Mouse (Mus musculus): ENCODE results near the gene Rnf144a. TPM values are rescaled to one million over a fixed set of nuclear protein-coding genes. Genes with fewer than 3 reads are reported as not detected.

Gene Rnf144a
- polyA plus RNA-seq, 1 experiment from 2014 or later, result 36.8 TPM

- H3K27ac ChIP-seq (ENCODE audit: low read depth, low read length), result no peak overlapping the region
- no peak overlapping the region for H3K4me3 ChIP-seq (ENCODE audit: low read depth, low read length)
- no peaks in the 10 kb centered on the region for H3K9me3 ChIP-seq (ENCODE audit: control insufficient read depth, low read length)
- H3K36me3 ChIP-seq (ENCODE audit: control insufficient read depth, insufficient read depth, low read length), result no peaks in the 10 kb centered on the region; the same call in 1 of the 2 replicates
- H3K4me1 ChIP-seq (replicated peaks; ENCODE audit: control insufficient read depth, insufficient read depth, low read length), result no peaks in the 10 kb centered on the region
- ATAC-seq (replicated peaks; ENCODE audit: low FRiP score) (no peak), DNase-seq (ENCODE audit: low spot score) (no peak)
- H3K4me2 ChIP-seq (ENCODE audit: low read depth, low read length, severe bottlenecking), result no peak overlapping the region
- 85% methylated on average over 10 of the region's 10 CpGs for WGBS
- no peaks in the 10 kb centered on the region for H3K27me3 ChIP-seq (ENCODE audit: control insufficient read depth, insufficient read depth, low read length)
- H3K9ac ChIP-seq (ENCODE audit: low read length), result no peak overlapping the region
These were observed 13.2 kb downstream of the Rnf144a start for GRCm38 (mm10) chr12:26401696-26402470.

GRCm38 (mm10) chr12:26401254-26401653 lies 13.8 kb downstream of the Rnf144a start:
- H3K4me1 ChIP-seq (replicated peaks; ENCODE audit: control insufficient read depth, insufficient read depth, low read length), result no peaks in the 10 kb centered on the region
- no peak overlapping the region for H3K9ac ChIP-seq (ENCODE audit: low read length)
- H3K4me3 ChIP-seq (ENCODE audit: low read depth, low read length), result no peak overlapping the region
- no peaks in the 10 kb centered on the region for H3K27me3 ChIP-seq (ENCODE audit: control insufficient read depth, insufficient read depth, low read length)
- DNase-seq (ENCODE audit: low spot score), result no peak
- H3K27ac ChIP-seq (ENCODE audit: low read depth, low read length), result no peak overlapping the region
- ATAC-seq (replicated peaks; ENCODE audit: low FRiP score), result no peak
- H3K4me2 ChIP-seq (ENCODE audit: low read depth, low read length, severe bottlenecking), result no peak overlapping the region
- 90% methylated on average over 1 of the region's 1 CpGs for WGBS
- H3K9me3 ChIP-seq (ENCODE audit: control insufficient read depth, low read length), result no peaks in the 10 kb centered on the region
- H3K36me3 ChIP-seq (ENCODE audit: control insufficient read depth, insufficient read depth, low read length), result no peaks in the 10 kb centered on the region; the same call in 1 of the 2 replicates

GRCm38 (mm10) chr12:26400762-26401161 lies 14.3 kb downstream of the Rnf144a start:
- no peaks in the 10 kb centered on the region for H3K9me3 ChIP-seq (ENCODE audit: control insufficient read depth, low read length)
- H3K9ac ChIP-seq (ENCODE audit: low read length), result no peak overlapping the region
- WGBS, result 96% methylated on average over 1 of the region's 1 CpGs
- ATAC-seq (replicated peaks; ENCODE audit: low FRiP score) (no peak), DNase-seq (ENCODE audit: low spot score) (no peak)
- no peak overlapping the region for H3K4me2 ChIP-seq (ENCODE audit: low read depth, low read length, severe bottlenecking)
- no peak overlapping the region for H3K27ac ChIP-seq (ENCODE audit: low read depth, low read length)
- H3K36me3 ChIP-seq (ENCODE audit: control insufficient read depth, insufficient read depth, low read length), result no peaks in the 10 kb centered on the region; the same call in 1 of the 2 replicates
- no peaks in the 10 kb centered on the region for H3K4me1 ChIP-seq (replicated peaks; ENCODE audit: control insufficient read depth, insufficient read depth, low read length)
- H3K27me3 ChIP-seq (ENCODE audit: control insufficient read depth, insufficient read depth, low read length), result no peaks in the 10 kb centered on the region
- H3K4me3 ChIP-seq (ENCODE audit: low read depth, low read length), result no peak overlapping the region

GRCm38 (mm10) chr12:26399391-26399790 lies 15.7 kb downstream of the Rnf144a start:
- Histone ChIP-seq H3K4me3 (ENCODE audit: low read depth, low read length) (no peak overlapping the region), H3K27me3 (ENCODE audit: control insufficient read depth, insufficient read depth, low read length) (no peaks in the 10 kb centered on the region), H3K9me3 (ENCODE audit: control insufficient read depth, low read length) (no peaks in the 10 kb centered on the region), H3K4me1 (replicated peaks; ENCODE audit: control insufficient read depth, insufficient read depth, low read length) (no peaks in the 10 kb centered on the region; the same call in 1 of the 2 replicates), H3K36me3 (ENCODE audit: control insufficient read depth, insufficient read depth, low read length) (no peaks in the 10 kb centered on the region; the same call in 1 of the 2 replicates), H3K4me2 (ENCODE audit: low read depth, low read length, severe bottlenecking) (no peak overlapping the region), H3K27ac (ENCODE audit: low read depth, low read length) (no peak overlapping the region), H3K9ac (ENCODE audit: low read length) (no peak overlapping the region)
- DNase-seq (ENCODE audit: low spot score) (no peak), ATAC-seq (replicated peaks; ENCODE audit: low FRiP score) (no peak)
- 88% methylated on average over 6 of the region's 6 CpGs for WGBS

GRCm38 (mm10) chr12:26398597-26398996 lies 16.5 kb downstream of the Rnf144a start:
- Histone ChIP-seq H3K9ac (ENCODE audit: low read length) (no peak overlapping the region), H3K4me2 (ENCODE audit: low read depth, low read length, severe bottlenecking) (no peak overlapping the region), H3K4me3 (ENCODE audit: low read depth, low read length) (no peak overlapping the region), H3K36me3 (ENCODE audit: control insufficient read depth, insufficient read depth, low read length) (no peaks in the 10 kb centered on the region; the same call in 1 of the 2 replicates), H3K27me3 (ENCODE audit: control insufficient read depth, insufficient read depth, low read length) (no peaks in the 10 kb centered on the region), H3K9me3 (ENCODE audit: control insufficient read depth, low read length) (no peaks in the 10 kb centered on the region), H3K27ac (ENCODE audit: low read depth, low read length) (no peak overlapping the region), H3K4me1 (replicated peaks; ENCODE audit: control insufficient read depth, insufficient read depth, low read length) (no peaks in the 10 kb centered on the region; the same call in 1 of the 2 replicates)
- DNase-seq (ENCODE audit: low spot score), result no peak
- ATAC-seq (replicated peaks; ENCODE audit: low FRiP score), result no peak
- 70% methylated on average over 2 of the region's 2 CpGs for WGBS

GRCm38 (mm10) chr12:26394485-26395470 lies 20.3 kb downstream of the Rnf144a start:
- 52% methylated on average over 13 of the region's 13 CpGs for WGBS
- H3K36me3 ChIP-seq (ENCODE audit: control insufficient read depth, insufficient read depth, low read length), result no peaks in the 10 kb centered on the region
- H3K27me3 ChIP-seq (ENCODE audit: control insufficient read depth, insufficient read depth, low read length), result no peaks in the 10 kb centered on the region
- no peak overlapping the region for H3K9ac ChIP-seq (ENCODE audit: low read length)
- H3K9me3 ChIP-seq (ENCODE audit: control insufficient read depth, low read length), result no peaks in the 10 kb centered on the region
- 0 out of 2 replicates have a peak overlapping the region, but pooled peaks have one; percentile 12 for H3K4me2 ChIP-seq (ENCODE audit: low read depth, low read length, severe bottlenecking)
- DNase-seq (ENCODE audit: low spot score) (peak; percentile 53), ATAC-seq (replicated peaks; ENCODE audit: low FRiP score) (peak; percentile 74)
- no peak overlapping the region for H3K4me3 ChIP-seq (ENCODE audit: low read depth, low read length)
- H3K4me1 ChIP-seq (replicated peaks; ENCODE audit: control insufficient read depth, insufficient read depth, low read length), result no peaks in the 10 kb centered on the region; the same call in 1 of the 2 replicates
- H3K27ac ChIP-seq (ENCODE audit: low read depth, low read length), result peak overlapping the region; percentile 42; the same call in 1 of the 2 replicates

GRCm38 (mm10) chr12:26393291-26393690 lies 21.8 kb downstream of the Rnf144a start:
- H3K27ac ChIP-seq (ENCODE audit: low read depth, low read length), result no peak overlapping the region
- H3K36me3 ChIP-seq (ENCODE audit: control insufficient read depth, insufficient read depth, low read length), result no peaks in the 10 kb centered on the region
- no peak overlapping the region for H3K9ac ChIP-seq (ENCODE audit: low read length)
- no peak overlapping the region for H3K4me3 ChIP-seq (ENCODE audit: low read depth, low read length)
- no peak overlapping the region for H3K4me2 ChIP-seq (ENCODE audit: low read depth, low read length, severe bottlenecking)
- WGBS, result 89% methylated on average over 5 of the region's 5 CpGs
- ATAC-seq (replicated peaks; ENCODE audit: low FRiP score) (no peak), DNase-seq (ENCODE audit: low spot score) (no peak)
- H3K27me3 ChIP-seq (ENCODE audit: control insufficient read depth, insufficient read depth, low read length), result no peaks in the 10 kb centered on the region
- no peaks in the 10 kb centered on the region; the same call in 1 of the 2 replicates for H3K4me1 ChIP-seq (replicated peaks; ENCODE audit: control insufficient read depth, insufficient read depth, low read length)
- no peaks in the 10 kb centered on the region for H3K9me3 ChIP-seq (ENCODE audit: control insufficient read depth, low read length)

GRCm38 (mm10) chr12:26391162-26391561 lies 23.9 kb downstream of the Rnf144a start:
- H3K4me2 ChIP-seq (ENCODE audit: low read depth, low read length, severe bottlenecking), result no peak overlapping the region
- H3K4me1 ChIP-seq (replicated peaks; ENCODE audit: control insufficient read depth, insufficient read depth, low read length), result no peaks in the 10 kb centered on the region; the same call in 1 of the 2 replicates
- 95% methylated on average over 1 of the region's 1 CpGs for WGBS
- H3K9me3 ChIP-seq (ENCODE audit: control insufficient read depth, low read length), result no peaks in the 10 kb centered on the region
- DNase-seq (ENCODE audit: low spot score), result no peak
- no peak for ATAC-seq (replicated peaks; ENCODE audit: low FRiP score)
- H3K27me3 ChIP-seq (ENCODE audit: control insufficient read depth, insufficient read depth, low read length), result no peaks in the 10 kb centered on the region
- H3K36me3 ChIP-seq (ENCODE audit: control insufficient read depth, insufficient read depth, low read length), result peaks cover 2% of the 10 kb centered on the region; the same call in 1 of the 2 replicates
- no peak overlapping the region for H3K9ac ChIP-seq (ENCODE audit: low read length)
- H3K27ac ChIP-seq (ENCODE audit: low read depth, low read length), result no peak overlapping the region
- H3K4me3 ChIP-seq (ENCODE audit: low read depth, low read length), result no peak overlapping the region

Data from forebrain, embryonic 11.5 days (tissue).